ENCODE assay signal across 9 mouse cellular contexts in genomic region chr6:71678891-71679290, GRCm38 (mm10). TPM values are rescaled to one million over a fixed set of nuclear protein-coding genes. Genes with fewer than 3 reads are reported as not detected.
DNase-seq lines count a peak whose midpoint lies in the region; ATAC-seq and TF ChIP-seq lines count a peak whose summit lies in the region.
"Had no signal": no experiment of that assay in that cellular context is flagged by ENCODE, and none has a peak within 500 bp of the region (broad histone marks: within the 10 kb centered on the region; RNA-seq: fewer than 3 reads in every experiment).

No protein-coding gene starts in this region.

- peaks cover 36% of the 10 kb centered on the region for H3K27me3 ChIP-seq in G1E (ENCODE audit: insufficient read depth, low read length)

- no peaks in the 10 kb centered on the region for H3K4me1 ChIP-seq in lung, adult 2 months (ENCODE audit: control insufficient read depth, insufficient read depth, low read length)
- peaks cover 13% of the 10 kb centered on the region for H3K4me1 ChIP-seq in G1E (ENCODE audit: insufficient read depth, low read depth, low read length)

- no peak overlapping the region for H3K4me3 ChIP-seq in gastrocnemius, adult 2 months
- no peak overlapping the region for H3K4me3 ChIP-seq in lung, adult 2 months (replicated peaks; ENCODE audit: extremely low read depth, low read depth, low read length)
- H3K4me3 ChIP-seq in G1E (ENCODE audit: low read depth, low read length), result no peak overlapping the region

- DNase-seq in gastrocnemius, adult 2 months, result no peak
- DNase-seq in gastrocnemius, adult 8-10 months (ENCODE audit: low spot score in 2 of 2), result no peak
- no peak for DNase-seq in lung, adult 2 months
- DNase-seq in lung, adult 18-20 months, result no peak
- no peak for DNase-seq in G1E (ENCODE audit: low spot score)
- DNase-seq in right cerebral cortex, postnatal 25 days, result no peak
- DNase-seq in urinary bladder, adult 2 months (ENCODE audit: low spot score), result no peak
- DNase-seq: gastrocnemius, postnatal 14 days had no signal

- intact Hi-C loops in gastrocnemius, adult 2 months (cut with DNase I), result no loop called here

- no peaks in the 10 kb centered on the region for H3K36me3 ChIP-seq in G1E (replicated peaks)

- no peaks in the 10 kb centered on the region for H3K9me3 ChIP-seq in G1E (replicated peaks)

- H3K27ac ChIP-seq in gastrocnemius, adult 2 months, result no peak overlapping the region

- 62% methylated on average over 7 of the region's 7 CpGs for WGBS in lung, adult 2 months

- TF ChIP-seq CTCF in gastrocnemius, adult 2 months (IDR thresholded peaks at IDR 0.05), result peak; percentile 49
- peak; percentile 33; the same call in 1 of the 2 replicates for TF ChIP-seq CTCF in lung, adult 2 months (IDR thresholded peaks at IDR 0.05; ENCODE audit: insufficient read depth, low read length)
- TF ChIP-seq CTCF in G1E (IDR thresholded peaks at IDR 0.05; ENCODE audit: low read depth, low read length), result peak; percentile 48; the same call in 1 of the 2 replicates

- no peak for TF ChIP-seq POLR2A in lung, adult 2 months (IDR thresholded peaks at IDR 0.05; ENCODE audit: borderline replicate concordance, extremely low read depth, low read depth, low read length)

- ATAC-seq in G1E (ENCODE audit: extremely low read depth, insufficient number of reproducible peaks, low FRiP score, poor library complexity, severe bottlenecking), result no peak
- peak; percentile 44 for ATAC-seq in granulocyte monocyte progenitor cell, adult 5-6 weeks (replicated peaks; ENCODE audit: poor library complexity, severe bottlenecking)

RNA-seq across cellular contexts. Expression of gene Reep1, which starts 28.5 kb away (rescaled TPM):
- total RNA-seq in gastrocnemius, adult 2 months (2021), result 10 to 100 TPM; 52.8 to 59.4 TPM
- total RNA-seq in gastrocnemius, adult 8-10 months (2022), result 10 to 100 TPM; 58.1 to 89.1 (median 69.7) TPM
- polyA plus RNA-seq in lung, adult 2 months (2012; rRNA removed), result 5.3 and 6.7 TPM in 2 replicates
- not detected in 2 replicates for total RNA-seq in G1E (2014; fragmentation: Nextera tagmentation)
- 0.12 and 0.16 TPM in 2 replicates for total RNA-seq in G1E (2017)
- not detected in 2 replicates for polyA plus RNA-seq in G1E (2012)
- total RNA-seq in granulocyte monocyte progenitor cell, adult 5-6 weeks (2014; fragmentation: Nextera tagmentation), result 2.4 and 2.6 TPM in 2 replicates
- total RNA-seq in granulocyte monocyte progenitor cell, adult 5-6 weeks (2017), result 0.60 and 2.0 TPM in 2 replicates
- polyA plus RNA-seq in urinary bladder, adult 2 months (2012; rRNA removed), result 10.2 TPM in 2 replicates

RNA-seq across cellular contexts. Expression of gene Kdm3a, which starts 46.1 kb away (rescaled TPM):
- total RNA-seq in gastrocnemius, adult 2 months (2021), result 10 to 100 TPM; 11.8 to 12.1 TPM
- total RNA-seq in gastrocnemius, adult 8-10 months (2022), result 10 to 100 TPM in 2 of 4 experiments, 1 to 10 TPM in 2; 8.8 to 13.2 (median 10.2) TPM
- polyA plus RNA-seq in lung, adult 2 months (2012; rRNA removed), result 11.3 and 16.5 TPM in 2 replicates
- total RNA-seq in G1E (2014; fragmentation: Nextera tagmentation) (196 TPM in 2 replicates), G1E (2017) (142 and 144 TPM in 2 replicates)
- 5.5 and 8.2 TPM in 2 replicates for polyA plus RNA-seq in G1E (2012)
- 28.8 and 53.4 TPM in 2 replicates for total RNA-seq in granulocyte monocyte progenitor cell, adult 5-6 weeks (2014; fragmentation: Nextera tagmentation)
- 21.8 and 36.9 TPM in 2 replicates for total RNA-seq in granulocyte monocyte progenitor cell, adult 5-6 weeks (2017)
- polyA plus RNA-seq in urinary bladder, adult 2 months (2012; rRNA removed), result 38.7 and 40.6 TPM in 2 replicates

Comparison
In these comparisons a context has a peak if more than half of its experiments do, and no peak if none do; other contexts are left out.
1. RNA of gene Reep1, which starts 28.5 kb away (total RNA-seq): 58.1 to 89.1 TPM in gastrocnemius, adult 8-10 months and 52.8 to 59.4 TPM in gastrocnemius, adult 2 months; 0.60 to 2.6 TPM in granulocyte monocyte progenitor cell, adult 5-6 weeks and 0.12 to 0.16 TPM in G1E; every median in the first group is over 10 times any median in the second.
2. Peak in every context shown above with its lines, with median percentiles within 50 percentile points of each other: CTCF ChIP-seq.